13 mouse cellular contexts compared by ENCODE assay signal in genomic region chr4:97602579-97602978, GRCm38 (mm10).
A peak's percentile ranks its signal among the peaks of the same experiment; 100 is the strongest.
DNase-seq lines count a peak whose midpoint lies in the region; ATAC-seq lines count a peak whose summit lies in the region.
"Had no signal": no experiment of that assay in that cellular context is flagged by ENCODE, and none has a peak within 500 bp of the region (broad histone marks: within the 10 kb centered on the region; RNA-seq: fewer than 3 reads in every experiment).

No protein-coding gene starts in this region.

- H3K4me1 ChIP-seq in heart, embryonic 10.5 days, result peaks cover 21% of the 10 kb centered on the region
- peaks cover 6 to 19% of the 10 kb centered on the region in 2 experiments for H3K4me1 ChIP-seq in heart, embryonic 14.5 days (ENCODE audit: control insufficient read depth in 2 of 2, insufficient read depth in 2 of 2, low read length in 2 of 2)
- H3K4me1 ChIP-seq in intestine, embryonic 16.5 days (ENCODE audit: control insufficient read depth, insufficient read depth, low read length), result peaks cover 13% of the 10 kb centered on the region

- H3K9me3 ChIP-seq in heart, embryonic 10.5 days, result no peaks in the 10 kb centered on the region
- H3K9me3 ChIP-seq in heart, embryonic 14.5 days (ENCODE audit: control insufficient read depth, low read length), result no peaks in the 10 kb centered on the region
- H3K9me3 ChIP-seq in intestine, embryonic 16.5 days (ENCODE audit: control insufficient read depth, low read length), result no peaks in the 10 kb centered on the region
- H3K9me3 ChIP-seq: hindbrain, embryonic 12.5 days had no signal

- no peak overlapping the region for H3K9ac ChIP-seq in heart, embryonic 14.5 days (ENCODE audit: low read length)
- H3K9ac ChIP-seq in intestine, embryonic 16.5 days (ENCODE audit: low read depth, low read length), result no peak overlapping the region
- H3K9ac ChIP-seq: hindbrain, embryonic 12.5 days had no signal

- peak; percentile 90 for DNase-seq in heart, adult 11 months
- no peak for DNase-seq in heart, embryonic 10.5 days (ENCODE audit: low spot score)
- DNase-seq in 3T3-L1 (ENCODE audit: low read depth, low spot score) (peak; percentile 66), MN1 (ENCODE audit: low spot score) (peak; percentile 12)
- no peak for DNase-seq in left cerebral cortex, postnatal 14 days (ENCODE audit: low spot score in 2 of 2)
- DNase-seq: embryo, embryonic 11 days; kidney, adult 18-20 months had no signal

- no peaks in the 10 kb centered on the region for H3K27me3 ChIP-seq in heart, embryonic 10.5 days (ENCODE audit: insufficient read depth, poor library complexity, severe bottlenecking)
- no peaks in the 10 kb centered on the region for H3K27me3 ChIP-seq in heart, embryonic 14.5 days (ENCODE audit: control insufficient read depth, insufficient read depth, low read length)
- H3K27me3 ChIP-seq in intestine, embryonic 16.5 days (replicated peaks; ENCODE audit: control insufficient read depth, insufficient read depth, low read length), result no peaks in the 10 kb centered on the region
- H3K27me3 ChIP-seq: hindbrain, embryonic 12.5 days had no signal

- ATAC-seq in heart, embryonic 14.5 days (ENCODE audit: insufficient number of reproducible peaks, insufficient read depth, low FRiP score, low read depth), result peak; percentile 88
- ATAC-seq in intestine, embryonic 16.5 days, result no peak
- ATAC-seq: lung, postnatal 0 days had no signal

- H3K36me3 ChIP-seq in heart, embryonic 10.5 days, result no peaks in the 10 kb centered on the region
- H3K36me3 ChIP-seq in heart, embryonic 14.5 days (ENCODE audit: control insufficient read depth, insufficient read depth, low read length), result no peaks in the 10 kb centered on the region
- no peaks in the 10 kb centered on the region for H3K36me3 ChIP-seq in intestine, embryonic 16.5 days (ENCODE audit: control insufficient read depth, insufficient read depth, low read length)
- H3K36me3 ChIP-seq: hindbrain, embryonic 12.5 days had no signal

- H3K27ac ChIP-seq in heart, embryonic 10.5 days, result no peak overlapping the region; the same call in 1 of the 2 replicates
- 0 out of 4 replicates have a peak overlapping the region, but pooled peaks of 1 of the 2 experiments have one; percentile 71 for H3K27ac ChIP-seq in heart, embryonic 14.5 days (replicated peaks in 1 of 2; ENCODE audit: control insufficient read depth in 1 of 2, insufficient read depth in 1 of 2, low read depth in 2 of 2, low read length in 2 of 2)
- no peak overlapping the region for H3K27ac ChIP-seq in intestine, embryonic 16.5 days (ENCODE audit: low read length)
- H3K27ac ChIP-seq: left cerebral cortex, adult 2 months had no signal

- intact Hi-C loops in left cerebral cortex, postnatal 14 days (cut with DNase I), result no loop called here

- no peak overlapping the region for H3K4me3 ChIP-seq in heart, embryonic 10.5 days
- no peak overlapping the region for H3K4me3 ChIP-seq in heart, embryonic 14.5 days (ENCODE audit: control insufficient read depth in 1 of 2, insufficient read depth in 1 of 2, low read depth in 1 of 2, low read length in 2 of 2)
- no peak overlapping the region for H3K4me3 ChIP-seq in intestine, embryonic 16.5 days (ENCODE audit: low read length)
- H3K4me3 ChIP-seq: erythroblast, embryonic 14.5 days; hindbrain, embryonic 12.5 days; left cerebral cortex, adult 2 months had no signal

- no peak overlapping the region for H3K4me2 ChIP-seq in heart, embryonic 14.5 days (ENCODE audit: low read length)
- H3K4me2 ChIP-seq in intestine, embryonic 16.5 days (ENCODE audit: low read depth, low read length), result no peak overlapping the region
- H3K4me2 ChIP-seq: hindbrain, embryonic 12.5 days had no signal

- WGBS in heart, embryonic 10.5 days, result 38% methylated on average over 4 of the region's 4 CpGs
- 21% methylated on average over 4 of the region's 4 CpGs for WGBS in heart, embryonic 14.5 days
- 70% methylated on average over 4 of the region's 4 CpGs for WGBS in intestine, embryonic 16.5 days

Comparison
In these comparisons a context has a peak if more than half of its experiments do, and no peak if none do; other contexts are left out.
1. DNase-seq: peak in heart, adult 11 months (single experiment), 3T3-L1 (single experiment) and MN1 (single experiment); none in heart, embryonic 10.5 days (single experiment) and left cerebral cortex, postnatal 14 days (0 of 2).